Mouse (Mus musculus): ENCODE data around the gene Mgll.

DNA sequence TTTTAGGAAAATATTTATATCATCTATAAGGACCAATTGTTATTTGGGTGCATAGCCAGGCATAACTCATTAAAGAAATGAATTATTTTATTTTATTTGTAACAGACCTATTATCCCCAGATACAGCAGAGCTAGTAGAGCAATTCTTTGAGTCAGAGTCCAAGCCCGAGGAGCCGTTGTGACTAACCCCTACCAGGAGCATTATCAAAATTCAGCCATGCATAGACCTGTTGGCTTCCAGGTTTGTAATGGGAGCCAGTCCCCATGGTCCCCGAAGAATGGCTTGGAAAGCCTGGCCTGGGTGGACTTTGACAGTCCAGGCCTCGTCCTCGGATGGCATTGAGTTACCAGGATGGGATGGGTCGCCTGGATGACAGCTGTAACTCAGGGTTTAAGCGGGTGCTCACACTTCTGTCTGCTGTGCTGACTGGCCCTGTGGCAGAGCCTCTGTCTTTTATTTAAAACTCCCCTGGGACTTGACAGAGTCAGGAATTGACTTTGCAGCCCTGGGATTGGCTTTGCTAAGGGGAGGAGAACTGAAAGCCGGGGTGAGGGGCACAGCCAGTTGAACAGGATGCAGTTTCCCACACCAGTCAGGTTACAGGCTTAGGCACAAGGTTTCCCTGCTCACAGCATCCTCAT is 54.0 kb downstream of the Mgll start:
- TF ChIP-seq CTCF (IDR thresholded peaks at IDR 0.05; ENCODE audit: control insufficient read depth, insufficient read depth, low read length) = no peak
- no peak for TF ChIP-seq POLR2A (IDR thresholded peaks at IDR 0.05; ENCODE audit: borderline replicate concordance, control insufficient read depth, low read depth, low read length)
